Comparison of ENCODE assay signal across 10 mouse cellular contexts in genomic region chr14:25478755-25479154, GRCm38 (mm10). TPM values are rescaled to one million over a fixed set of nuclear protein-coding genes. Genes with fewer than 3 reads are reported as not detected.
DNase-seq lines count a peak whose midpoint lies in the region; ATAC-seq and TF ChIP-seq lines count a peak whose summit lies in the region.
"Had no signal": no experiment of that assay in that cellular context is flagged by ENCODE, and none has a peak within 500 bp of the region (broad histone marks: within the 10 kb centered on the region; RNA-seq: fewer than 3 reads in every experiment).

No protein-coding gene starts in this region.

- TF ChIP-seq CTCF in bone marrow macrophage, adult 2 months (IDR thresholded peaks at IDR 0.05; ENCODE audit: low read depth, low read length) = no peak
- TF ChIP-seq CTCF in liver, postnatal 0 days (IDR thresholded peaks at IDR 0.05; ENCODE audit: low read depth) = no peak
- TF ChIP-seq CTCF in lung, adult 2 months (IDR thresholded peaks at IDR 0.05; ENCODE audit: insufficient read depth, low read length) = no peak

- no peak overlapping the region for H3K4me3 ChIP-seq in heart, embryonic 15.5 days
- no peak overlapping the region for H3K4me3 ChIP-seq in bone marrow macrophage, adult 2 months (ENCODE audit: insufficient read depth, low read length)
- H3K4me3 ChIP-seq in liver, postnatal 0 days (ENCODE audit: low read depth, low read length) = no peak overlapping the region
- H3K4me3 ChIP-seq in lung, adult 2 months (replicated peaks; ENCODE audit: extremely low read depth, low read depth, low read length) = no peak overlapping the region

- WGBS in heart, embryonic 15.5 days = 45% methylated on average over 9 of the region's 9 CpGs
- WGBS in liver, postnatal 0 days (ENCODE audit: insufficient replicate concordance) = 77% methylated on average over 9 of the region's 9 CpGs
- WGBS in lung, adult 2 months = 50% methylated on average over 9 of the region's 9 CpGs

- peak overlapping the region; percentile 92; the same call in 1 of the 2 replicates for H3K27ac ChIP-seq in heart, embryonic 15.5 days
- 0 out of 2 replicates have a peak overlapping the region, but pooled peaks have one; percentile 88 for H3K27ac ChIP-seq in bone marrow macrophage, adult 2 months (ENCODE audit: insufficient read depth, low read depth, low read length)
- H3K27ac ChIP-seq in liver, postnatal 0 days (ENCODE audit: low read depth) = peak overlapping the region; percentile 98

- H3K9ac ChIP-seq in heart, embryonic 15.5 days = no peak overlapping the region
- H3K9ac ChIP-seq in liver, postnatal 0 days (replicated peaks) = no peak overlapping the region; the same call in 1 of the 2 replicates

- H3K27me3 ChIP-seq in heart, embryonic 15.5 days = no peaks in the 10 kb centered on the region
- H3K27me3 ChIP-seq in liver, postnatal 0 days (ENCODE audit: insufficient read depth, low read length) = no peaks in the 10 kb centered on the region

- no peaks in the 10 kb centered on the region for H3K36me3 ChIP-seq in heart, embryonic 15.5 days
- 0 out of 2 replicates have a peak, but pooled peaks cover 2% of the 10 kb centered on the region for H3K36me3 ChIP-seq in liver, postnatal 0 days (replicated peaks; ENCODE audit: insufficient read depth, low read length)

- no peak for TF ChIP-seq POLR2A in bone marrow macrophage, adult 2 months (IDR thresholded peaks at IDR 0.05; ENCODE audit: borderline replicate concordance, low read depth, low read length)
- no peak for TF ChIP-seq POLR2A in lung, adult 2 months (IDR thresholded peaks at IDR 0.05; ENCODE audit: borderline replicate concordance, extremely low read depth, low read depth, low read length)

- no peak for ATAC-seq in heart, embryonic 15.5 days (replicated peaks; ENCODE audit: insufficient number of reproducible peaks, insufficient read depth, low FRiP score, low read depth)
- ATAC-seq in liver, postnatal 0 days = no peak

- H3K4me2 ChIP-seq in heart, embryonic 15.5 days = no peak overlapping the region
- no peak overlapping the region for H3K4me2 ChIP-seq in liver, postnatal 0 days (ENCODE audit: low read depth, low read length)

- no peaks in the 10 kb centered on the region for H3K9me3 ChIP-seq in heart, embryonic 15.5 days (replicated peaks)
- H3K9me3 ChIP-seq in liver, postnatal 0 days (ENCODE audit: low read length) = no peaks in the 10 kb centered on the region

- TF ChIP-seq EP300 in liver, postnatal 0 days (IDR thresholded peaks at IDR 0.05; ENCODE audit: low read depth) = no peak

- DNase-seq in heart, adult 8-10 months (ENCODE audit: low spot score) = no peak
- peak; percentile 75 to 81 for DNase-seq in cerebellum, postnatal 14 days
- no peak for DNase-seq in liver, postnatal 0 days
- no peak for DNase-seq in yolk sac, embryonic 10.5 days (ENCODE audit: low spot score)
- no peak for DNase-seq in lung, adult 2 months
- no peak for DNase-seq in lung, postnatal 25 days (ENCODE audit: low spot score)
- DNase-seq: adrenal gland, postnatal 10 days; lung, postnatal 10 days had no signal

- H3K4me1 ChIP-seq in heart, embryonic 15.5 days (replicated peaks) = peaks cover 99% of the 10 kb centered on the region
- H3K4me1 ChIP-seq in bone marrow macrophage, adult 2 months (ENCODE audit: control insufficient read depth, insufficient read depth, low read length) = peaks cover 90% of the 10 kb centered on the region
- H3K4me1 ChIP-seq in liver, postnatal 0 days (ENCODE audit: insufficient read depth) = peaks cover 76% of the 10 kb centered on the region
- peaks cover 70% of the 10 kb centered on the region for H3K4me1 ChIP-seq in lung, adult 2 months (ENCODE audit: control insufficient read depth, insufficient read depth, low read length)

RNA-seq across cellular contexts. Expression of gene Zmiz1, which starts 19.8 kb away (rescaled TPM):
- polyA plus RNA-seq in heart, embryonic 15.5 days (2015; fragmentation: Nextera tagmentation; extraction: Ambion mirVana) = 22.1 and 26.2 TPM in 2 replicates
- total RNA-seq in heart, adult 8-10 months (2022) = 10 to 100 TPM; 34.7 to 44.1 (median 40.4) TPM
- 78.1 and 99.2 TPM in 2 replicates for polyA plus RNA-seq in bone marrow macrophage, adult 2 months (2012; ENCODE audit: insufficient read depth, insufficient read length, missing spikeins)
- polyA plus RNA-seq in liver, postnatal 0 days (2015; fragmentation: Nextera tagmentation; extraction: Ambion mirVana) = 3.6 and 4.3 TPM in 2 replicates
- polyA plus RNA-seq in lung, adult 2 months (2012; rRNA removed) = 51.6 and 52.6 TPM in 2 replicates

Comparison
In these comparisons a context has a peak if more than half of its experiments do, and no peak if none do; other contexts are left out.
1. DNase-seq: peak in cerebellum, postnatal 14 days (2 of 2); none in heart, adult 8-10 months (single experiment), liver, postnatal 0 days (single experiment), yolk sac, embryonic 10.5 days (single experiment), lung, adult 2 months (single experiment) and lung, postnatal 25 days (single experiment).
2. Peak in every context shown above with its lines, with median percentiles within 50 percentile points of each other: H3K27ac ChIP-seq.